Mouse (Mus musculus) sigmoid colon, adult 10 weeks (tissue): ENCODE measurements around the gene Tecpr2. TPM values are rescaled to one million over a fixed set of nuclear protein-coding genes. Genes with fewer than 3 reads are reported as not detected.

Experiments used
- polyA plus RNA-seq: library from polyadenylated mRNA; stranded (reverse); fragments of 350-450 nt; fragmentation: Illumina TruSeq; extraction: RNeasy Lipid Tissue Mini Kit (QIAGEN cat#74804); gene quantifications from one replicate; pipeline ENCODE4 v1.2.3, GENCODE M21; 2014; ENCODE audit warnings: low read depth, low replicate concordance

Tecpr2 gene
- 3.6 TPM for polyA plus RNA-seq

GRCm38 (mm10) chr12:110889036-110890020 is at the start of gene Tecpr2, which contains the start of gene Cinp:
Gene Tecpr2 (plus strand): TSS chr12:110889264.
Gene Cinp (minus strand): TSS chr12:110889145.

GRCm38 (mm10) chr12:110840348-110841198 is 48.5 kb upstream of the Tecpr2 start, which contains the start of gene Mok:
Gene Mok (minus strand): TSS chr12:110840939.

GRCm38 (mm10) chr12:110850010-110850928 is 38.8 kb upstream of the Tecpr2 start, which contains the start of gene Zfp839:
Gene Zfp839 (plus strand): TSS chr12:110850253.

GRCm38 (mm10) chr12:110978607-110979406 is 89.7 kb downstream of the Tecpr2 start, which contains the start of gene Ankrd9:
Gene Ankrd9 (minus strand): TSS chr12:110979040.

Other genes starting within 250 kb of the Tecpr2 start
- not detected for gene 1700001K19Rik, start 206.6 kb upstream of the Tecpr2 start, polyA plus RNA-seq
- 850 TPM for gene Hsp90aa1, start 186.5 kb upstream of the Tecpr2 start, polyA plus RNA-seq
- gene Wdr20, start 151.3 kb upstream of the Tecpr2 start, polyA plus RNA-seq = 44.8 TPM
- gene Mok, start 48.3 kb upstream of the Tecpr2 start, polyA plus RNA-seq = not detected
- gene Zfp839, start 39.0 kb upstream of the Tecpr2 start, polyA plus RNA-seq = 7.1 TPM
- gene Cinp, start 119 bp upstream of the Tecpr2 start, polyA plus RNA-seq = 28.0 TPM
- 0.22 TPM for gene Ankrd9, start 89.8 kb downstream of the Tecpr2 start, polyA plus RNA-seq
- gene Rcor1, start 150.1 kb downstream of the Tecpr2 start, polyA plus RNA-seq = 58.6 TPM